Mouse (Mus musculus) kidney, adult 2 months (tissue): ENCODE data around the gene Slc19a2. TPM values are rescaled to one million over a fixed set of nuclear protein-coding genes. Genes with fewer than 3 reads are reported as not detected.
A peak's percentile ranks its signal among the peaks of the same experiment; 100 is the strongest.

ENCODE experiments used
- DNase-seq: peaks from one replicate; pipeline ENCODE4 v3.0.0; 2021
- H3K27ac ChIP-seq: fragments of 200-500 bp; 2 replicates; pipeline ENCODE4 v1.5.1; 2012; ENCODE audit warnings: low read depth, low read length, control low read depth, inconsistent platforms; ENCODE audit not compliant: insufficient read depth
- H3K27me3 ChIP-seq: fragments of 200-500 bp; replicated peaks from 2 replicates; pipeline ENCODE4 v1.6.1; 2012; ENCODE audit warnings: mild to moderate bottlenecking, moderate library complexity, low read length, inconsistent platforms; ENCODE audit not compliant: control insufficient read depth, insufficient read depth
- H3K36me3 ChIP-seq: fragments of 200-500 bp; 2 replicates; pipeline ENCODE4 v1.6.1; 2012; ENCODE audit warnings: mild to moderate bottlenecking, moderate library complexity, low read length, inconsistent platforms; ENCODE audit not compliant: control insufficient read depth, insufficient read depth
- H3K4me1 ChIP-seq: fragments of 200-500 bp; 2 replicates; pipeline ENCODE4 v1.6.1; 2011; ENCODE audit warnings: low read length; ENCODE audit not compliant: control insufficient read depth, insufficient read depth
- H3K4me3 ChIP-seq: fragments of 200-500 bp; 2 replicates; pipeline ENCODE4 v1.5.1; 2011; ENCODE audit warnings: mild to moderate bottlenecking, low read depth, low read length, control low read depth; ENCODE audit not compliant: insufficient read depth
- CTCF ChIP-seq: fragments of 200-500 bp; conservative IDR thresholded peaks from 2 replicates; pipeline ENCODE4 v1.5.1; 2011; ENCODE audit warnings: low read depth, mild to moderate bottlenecking, control low read depth, low read length, moderate library complexity, mixed read lengths; ENCODE audit not compliant: insufficient read depth, insufficient read length
- POLR2A ChIP-seq: fragments of 200-500 bp; IDR thresholded peaks from one replicate; pipeline ENCODE4 v1.6.1; 2011; ENCODE audit warnings: low read depth, low read length, control low read depth
- WGBS: fragments of 180-500 bp; shearing (Covaris S2); methylation state at CpG from one replicate; pipeline ENCODE4 v1.1.7; 2018; 5-methylcytosine and 5-hydroxymethylcytosine counted together
- polyA plus RNA-seq: library from polyadenylated mRNA; depleted of rRNA; stranded (reverse); fragments of >200 nt; gene quantifications from 2 replicates; pipeline ENCODE4 v1.2.3, GENCODE M21; 2012

The Slc19a2 gene
- polyA plus RNA-seq, 1 experiment: 11.2 TPM

DNA sequence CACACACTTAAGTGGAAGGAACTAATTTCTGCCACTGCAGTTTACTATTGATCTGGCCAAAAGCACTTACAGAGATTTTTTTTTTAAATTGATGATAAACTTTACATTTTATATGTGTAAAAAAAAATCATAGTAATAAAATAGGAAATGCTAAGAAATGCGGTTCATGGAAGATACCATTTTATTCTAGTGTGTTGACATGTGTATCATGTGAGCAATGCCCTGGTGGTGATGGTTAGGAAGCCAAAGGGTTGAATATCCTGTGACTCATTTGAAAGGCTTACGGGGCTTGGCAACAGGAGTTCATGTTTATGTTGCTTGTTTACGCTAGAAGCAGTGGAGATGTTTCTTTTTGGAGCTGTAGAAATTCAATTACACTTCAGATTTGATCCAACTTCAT, 27.7 kb downstream of the Slc19a2 start:
- no peak for DNase-seq
- TF ChIP-seq CTCF (no peak), POLR2A (no peak)
- Histone ChIP-seq H3K4me3 (no peak overlapping the region), H3K4me1 (no peaks in the 10 kb centered on the region), H3K27ac (no peak overlapping the region), H3K27me3 (no peaks in the 10 kb centered on the region; the same call in 1 of the 2 replicates), H3K36me3 (no peaks in the 10 kb centered on the region)
- 92% methylated on average over 3 of the region's 3 CpGs for WGBS

DNA sequence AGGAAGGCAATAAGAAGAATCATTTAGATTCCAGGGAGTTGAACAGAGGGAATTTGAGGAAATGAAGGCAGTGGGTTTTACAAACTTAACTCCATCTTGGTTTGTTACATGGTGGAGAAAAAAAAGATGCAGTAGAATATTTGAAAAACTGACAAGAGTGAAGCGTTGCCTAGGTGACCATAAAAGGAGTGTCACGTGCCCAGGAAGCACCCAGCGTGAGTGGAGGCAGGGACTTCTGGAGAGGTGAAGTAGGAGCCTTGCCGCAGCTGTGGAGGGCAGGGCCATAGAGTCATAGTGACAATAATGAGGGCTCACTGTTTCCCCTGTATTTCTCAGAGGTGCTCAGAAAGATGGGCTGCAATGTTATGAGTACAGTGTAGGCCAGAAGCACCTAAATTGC, 30.5 kb downstream of the Slc19a2 start:
- Histone ChIP-seq H3K4me1 (no peaks in the 10 kb centered on the region), H3K4me3 (no peak overlapping the region), H3K27ac (no peak overlapping the region), H3K36me3 (no peaks in the 10 kb centered on the region), H3K27me3 (no peaks in the 10 kb centered on the region)
- no peak for DNase-seq
- 70% methylated on average over 4 of the region's 4 CpGs for WGBS
- TF ChIP-seq POLR2A (no peak), CTCF (no peak)

DNA sequence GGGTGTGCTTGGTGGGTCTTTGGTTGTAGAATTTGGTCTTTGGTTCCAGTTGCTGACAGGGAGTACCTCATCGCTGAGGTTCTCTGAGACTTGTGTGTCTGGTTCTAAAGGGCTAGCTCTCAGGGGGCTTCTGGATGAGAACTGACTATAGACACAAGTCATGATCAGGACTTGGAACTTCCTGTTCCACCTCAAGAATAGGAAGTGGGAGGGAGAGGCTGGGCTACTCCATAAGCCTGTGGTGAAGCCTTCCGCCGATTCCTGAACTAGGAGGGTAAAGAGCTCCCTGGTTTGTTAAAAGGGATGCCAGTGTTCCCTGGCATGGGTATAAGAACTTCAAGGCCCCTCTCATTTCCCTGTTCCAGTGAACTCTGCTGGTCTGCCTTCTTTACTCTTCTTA, 35.2 kb downstream of the Slc19a2 start:
- H3K27me3 ChIP-seq: no peaks in the 10 kb centered on the region
- H3K4me3 ChIP-seq: no peak overlapping the region
- H3K4me1 ChIP-seq: no peaks in the 10 kb centered on the region
- no peak overlapping the region for H3K27ac ChIP-seq
- TF ChIP-seq CTCF (no peak), POLR2A (no peak)
- DNase-seq: no peak
- 91% methylated on average over 3 of the region's 3 CpGs for WGBS
- H3K36me3 ChIP-seq: no peaks in the 10 kb centered on the region

DNA sequence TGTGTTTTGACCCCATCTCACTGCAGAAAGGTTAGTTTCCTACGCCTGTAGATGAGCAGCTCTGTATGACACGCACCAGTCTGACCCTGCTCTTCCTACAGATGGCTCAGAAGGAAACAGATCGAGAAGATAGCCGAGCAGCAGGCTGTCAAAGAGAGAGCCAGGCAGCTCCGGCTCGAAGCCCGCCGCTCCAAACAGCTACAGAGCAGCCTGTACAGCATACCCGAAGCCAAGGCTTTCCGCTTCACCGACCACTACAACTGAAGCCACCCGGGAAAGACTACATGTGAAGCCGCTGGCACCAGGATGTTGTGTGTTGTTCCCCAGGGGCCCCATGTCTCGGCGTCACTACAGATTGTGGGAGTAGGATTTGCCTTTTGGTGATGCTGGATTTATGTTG, 38.6 kb downstream of the Slc19a2 start:
- Histone ChIP-seq H3K4me3 (no peak overlapping the region), H3K27ac (no peak overlapping the region), H3K27me3 (no peaks in the 10 kb centered on the region), H3K36me3 (peaks cover 2% of the 10 kb centered on the region; the same call in 1 of the 2 replicates), H3K4me1 (no peaks in the 10 kb centered on the region)
- TF ChIP-seq CTCF (no peak), POLR2A (no peak)
- DNase-seq: peak; percentile 5
- 39% methylated on average over 15 of the region's 15 CpGs for WGBS

DNA sequence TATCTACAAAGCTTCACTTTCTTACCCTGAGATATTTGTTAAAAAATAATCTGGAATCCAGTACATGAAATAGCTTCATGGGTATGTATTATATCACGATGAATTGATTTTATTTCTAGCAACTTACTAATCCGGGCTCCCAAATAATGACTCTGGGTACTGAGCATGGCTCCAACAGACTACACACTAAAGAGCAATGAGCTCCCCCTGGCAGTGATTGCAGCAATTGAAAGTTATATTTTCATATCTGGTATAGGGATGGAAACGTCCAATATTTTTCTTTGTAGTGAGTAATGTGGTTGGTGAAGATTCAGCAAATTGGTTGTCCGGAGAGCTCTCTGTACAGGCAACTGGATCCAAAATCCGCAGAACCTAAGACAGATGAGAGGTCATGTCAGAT, 43.2 kb downstream of the Slc19a2 start:
- Histone ChIP-seq H3K27me3 (no peaks in the 10 kb centered on the region), H3K4me1 (no peaks in the 10 kb centered on the region; the same call in 1 of the 2 replicates), H3K27ac (no peak overlapping the region), H3K36me3 (peaks cover 9% of the 10 kb centered on the region), H3K4me3 (no peak overlapping the region)
- WGBS: 85% methylated on average over 5 of the region's 5 CpGs
- no peak for DNase-seq
- TF ChIP-seq POLR2A (no peak), CTCF (no peak)

DNA sequence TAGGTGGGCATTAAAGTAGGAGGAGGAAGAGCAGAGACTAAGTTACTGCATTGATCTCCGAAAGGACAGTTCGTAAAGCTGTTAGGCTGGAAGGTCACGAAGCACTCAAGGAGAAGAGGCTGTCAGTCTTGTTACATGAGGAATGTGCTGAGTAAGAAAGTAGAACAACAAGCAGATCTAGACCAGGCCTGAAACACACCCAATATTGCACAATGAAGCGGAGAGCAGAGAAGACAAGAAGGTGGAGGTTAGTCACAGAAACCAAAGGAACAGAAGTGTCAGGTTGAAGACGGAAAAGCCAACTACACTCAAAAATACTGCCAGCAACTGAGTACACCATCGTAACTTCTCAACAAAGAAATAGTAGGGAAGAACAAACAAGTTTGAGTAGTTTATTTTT, 45.2 kb downstream of the Slc19a2 start:
- no peaks in the 10 kb centered on the region for H3K27me3 ChIP-seq
- 74% methylated on average over 6 of the region's 6 CpGs for WGBS
- DNase-seq: peak; percentile 10
- H3K27ac ChIP-seq: 0 out of 2 replicates have a peak overlapping the region, but pooled peaks have one; percentile 23
- TF ChIP-seq POLR2A (no peak), CTCF (no peak)
- H3K36me3 ChIP-seq: peaks cover 13% of the 10 kb centered on the region
- no peak overlapping the region for H3K4me3 ChIP-seq
- H3K4me1 ChIP-seq: no peaks in the 10 kb centered on the region; the same call in 1 of the 2 replicates

DNA sequence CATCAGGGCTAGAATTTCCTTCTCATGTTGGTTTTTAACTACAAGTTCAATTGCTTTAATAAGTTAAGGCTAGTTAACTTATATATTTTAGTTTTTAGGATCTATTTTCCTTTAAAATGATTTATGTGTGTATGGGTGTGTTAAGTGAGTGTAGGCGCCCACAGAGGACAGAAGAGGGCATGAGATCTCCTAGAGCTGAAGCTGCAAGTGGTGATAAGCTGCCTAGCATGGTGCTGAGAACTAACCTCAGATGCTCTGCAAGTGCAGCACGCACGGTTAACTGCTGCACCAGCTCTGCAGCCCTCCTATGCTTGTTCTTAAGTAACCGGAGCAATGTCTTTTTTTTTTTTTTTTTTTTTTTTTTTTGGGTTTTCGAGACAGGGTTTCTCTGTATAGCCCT, 47.6 kb downstream of the Slc19a2 start:
- H3K27me3 ChIP-seq: no peaks in the 10 kb centered on the region
- no peak for DNase-seq
- no peak overlapping the region for H3K27ac ChIP-seq
- H3K4me3 ChIP-seq: no peak overlapping the region
- TF ChIP-seq CTCF: no peak
- no peak for TF ChIP-seq POLR2A
- peaks cover 18% of the 10 kb centered on the region for H3K36me3 ChIP-seq
- 94% methylated on average over 4 of the region's 5 CpGs for WGBS
- no peaks in the 10 kb centered on the region; the same call in 1 of the 2 replicates for H3K4me1 ChIP-seq

DNA sequence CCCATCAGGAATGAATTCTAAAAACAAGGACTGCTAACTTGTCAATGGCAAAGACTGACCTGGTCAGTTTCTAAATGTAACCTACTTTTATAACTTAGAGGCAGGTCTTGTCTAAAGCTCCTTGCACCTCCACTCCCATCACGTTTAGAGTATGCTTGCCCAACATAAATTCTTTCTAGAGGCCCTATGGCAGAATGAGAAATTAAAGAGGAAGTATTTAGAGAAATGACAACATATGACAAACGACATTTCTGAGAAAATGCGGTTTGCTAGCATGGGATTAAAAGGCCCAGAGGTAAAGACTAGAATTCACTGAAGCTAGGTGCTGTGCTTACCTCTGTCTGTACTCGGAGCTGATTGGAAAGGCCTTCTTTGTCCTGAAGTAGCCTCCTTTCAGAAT, 53.1 kb downstream of the Slc19a2 start:
- H3K36me3 ChIP-seq: peaks cover 15% of the 10 kb centered on the region
- H3K4me3 ChIP-seq: no peak overlapping the region
- H3K4me1 ChIP-seq: no peaks in the 10 kb centered on the region
- no peak for DNase-seq
- H3K27me3 ChIP-seq: no peaks in the 10 kb centered on the region
- H3K27ac ChIP-seq: no peak overlapping the region
- 87% methylated on average over 4 of the region's 4 CpGs for WGBS
- TF ChIP-seq POLR2A (no peak), CTCF (no peak)
